Mouse (Mus musculus) CH12.LX (cell line): ENCODE data around the gene Vtcn1. TPM values are rescaled to one million over a fixed set of nuclear protein-coding genes. Genes with fewer than 3 reads are reported as not detected.

Source experiments
- DNase-seq: peaks from one replicate; pipeline ENCODE4 v3.0.0-alpha.2; 2013; ENCODE audit errors: extremely low read depth
- H3K27ac ChIP-seq: 2 replicates; pipeline ENCODE4 v1.5.1; 2012; ENCODE audit warnings: low read depth, mild to moderate bottlenecking, control low read depth, moderate library complexity; ENCODE audit not compliant: insufficient read depth
- H3K27me3 ChIP-seq: replicated peaks from 2 replicates; pipeline ENCODE3; 2012; ENCODE audit warnings: inconsistent platforms
- H3K36me3 ChIP-seq, 2 experiments: replicated peaks in 1 of 2; 2 replicates each; pipeline versions ENCODE3 to v1.6.1; 2012; ENCODE audit warnings: inconsistent platforms in 1 of 2, low read length in 1 of 2, mild to moderate bottlenecking in 1 of 2, mixed read lengths in 1 of 2, moderate library complexity in 1 of 2; ENCODE audit not compliant: control insufficient read depth in 1 of 2, insufficient read depth in 1 of 2
- H3K4me1 ChIP-seq, 2 experiments: 2 replicates each; pipeline ENCODE4 v1.6.1; 2012; ENCODE audit warnings: inconsistent platforms in 1 of 2, moderate library complexity in 1 of 2; ENCODE audit not compliant: insufficient read depth in 2 of 2, control insufficient read depth in 1 of 2
- H3K4me2 ChIP-seq: 2 replicates; pipeline ENCODE4 v1.6.1; 2012; ENCODE audit warnings: low read depth, mild to moderate bottlenecking, control low read depth; ENCODE audit not compliant: poor library complexity, insufficient read depth, severe bottlenecking
- H3K4me3 ChIP-seq, 3 experiments: fragments of 150-350 bp in 1 of 3; sonication (generic) in 1 of 3; replicated peaks in 1 of 3; 2 replicates each; pipeline versions ENCODE3 to v1.5.1; 2011 to 2012; ENCODE audit warnings: low read depth in 2 of 3, low read length in 2 of 3, mild to moderate bottlenecking in 2 of 3, moderate library complexity in 2 of 3, control low read depth in 1 of 3, improper control_type of control experiment in 1 of 3, inconsistent platforms in 1 of 3, mixed read lengths in 1 of 3; ENCODE audit not compliant: poor library complexity in 1 of 3
- H3K79me2 ChIP-seq: replicated peaks from 2 replicates; pipeline ENCODE4 v1.6.1; 2012; ENCODE audit warnings: mild to moderate bottlenecking, moderate library complexity; ENCODE audit not compliant: control insufficient read depth, poor library complexity, insufficient read depth, severe bottlenecking; ENCODE audit errors: extremely low read depth
- H3K9ac ChIP-seq: 2 replicates; pipeline ENCODE4 v1.6.1; 2012; ENCODE audit warnings: low read depth, mild to moderate bottlenecking, control low read depth, moderate library complexity; ENCODE audit not compliant: insufficient read depth
- H3K9me3 ChIP-seq: replicated peaks from 2 replicates; pipeline ENCODE3; 2012; ENCODE audit warnings: low read length, inconsistent platforms, mixed read lengths
- CHD1 ChIP-seq: IDR thresholded peaks from 2 replicates; pipeline ENCODE4 v1.6.1; 2012; ENCODE audit warnings: low read depth, low read length, improper control_type of control experiment, inconsistent platforms
- E2F4 ChIP-seq: IDR thresholded peaks from 2 replicates; pipeline ENCODE4 v1.6.1; 2011; ENCODE audit warnings: low read depth, low read length, improper control_type of control experiment; ENCODE audit not compliant: insufficient replicate concordance
- EP300 ChIP-seq: IDR thresholded peaks from 2 replicates; pipeline ENCODE4 v1.6.1; 2011; ENCODE audit warnings: low read length, improper control_type of control experiment
- GABPA ChIP-seq: IDR thresholded peaks from 2 replicates; pipeline ENCODE4 v1.6.1; 2012; ENCODE audit warnings: low read depth, low read length, improper control_type of control experiment, inconsistent platforms; ENCODE audit not compliant: insufficient replicate concordance
- HCFC1 ChIP-seq: IDR thresholded peaks from 2 replicates; pipeline ENCODE4 v1.6.1; 2012; ENCODE audit warnings: low read depth, mild to moderate bottlenecking, inconsistent platforms, low read length, improper control_type of control experiment
- IRF4 ChIP-seq: IDR thresholded peaks from 2 replicates; pipeline ENCODE4 v1.6.1; 2014; ENCODE audit warnings: low read depth, mild to moderate bottlenecking, inconsistent platforms, low read length, improper control_type of control experiment
- JUN ChIP-seq: IDR thresholded peaks from 2 replicates; pipeline ENCODE4 v1.6.1; 2011; ENCODE audit warnings: low read depth, mild to moderate bottlenecking, low read length, improper control_type of control experiment, moderate library complexity; ENCODE audit not compliant: insufficient read depth
- MAFK ChIP-seq: IDR thresholded peaks from 2 replicates; pipeline ENCODE4 v1.6.1; 2011; ENCODE audit warnings: low read length, improper control_type of control experiment; ENCODE audit not compliant: insufficient replicate concordance
- MAZ ChIP-seq: IDR thresholded peaks from 2 replicates; pipeline ENCODE4 v1.6.1; 2012; ENCODE audit warnings: low read depth, mild to moderate bottlenecking, inconsistent platforms, low read length, improper control_type of control experiment, moderate library complexity
- MEF2A ChIP-seq: IDR thresholded peaks from 2 replicates; pipeline ENCODE4 v1.6.1; 2014; ENCODE audit warnings: low read depth, mild to moderate bottlenecking, inconsistent platforms, low read length, improper control_type of control experiment, borderline replicate concordance
- MYC ChIP-seq: IDR thresholded peaks from 2 replicates; pipeline ENCODE4 v1.6.1; 2011; ENCODE audit warnings: low read depth, mild to moderate bottlenecking, improper control_type of control experiment, low read length
- NRF1 ChIP-seq: IDR thresholded peaks from 2 replicates; pipeline ENCODE4 v1.6.1; 2014; ENCODE audit warnings: low read depth, mild to moderate bottlenecking, inconsistent platforms, low read length, improper control_type of control experiment, moderate library complexity
- POLR2A ChIP-seq: IDR thresholded peaks from 2 replicates; pipeline ENCODE4 v1.6.1; 2011; ENCODE audit warnings: low read depth, mild to moderate bottlenecking, improper control_type of control experiment, low read length
- POLR2AphosphoS2 ChIP-seq: IDR thresholded peaks from 2 replicates; pipeline ENCODE4 v1.6.1; 2011; ENCODE audit warnings: low read depth, low read length, improper control_type of control experiment
- SIN3A ChIP-seq: IDR thresholded peaks from 2 replicates; pipeline ENCODE4 v1.6.1; 2012; ENCODE audit warnings: low read length, improper control_type of control experiment, inconsistent platforms
- SMC3 ChIP-seq: IDR thresholded peaks from 2 replicates; pipeline ENCODE4 v1.6.1; 2011; ENCODE audit warnings: low read depth, low read length, improper control_type of control experiment
- TBP ChIP-seq: conservative IDR thresholded peaks from 2 replicates; pipeline ENCODE4 v1.6.1; 2011; ENCODE audit warnings: low read depth, low read length, improper control_type of control experiment
- TCF12 ChIP-seq: IDR thresholded peaks from 2 replicates; pipeline ENCODE4 v1.6.1; 2014; ENCODE audit warnings: low read depth, mild to moderate bottlenecking, inconsistent platforms, low read length, improper control_type of control experiment
- USF1 ChIP-seq: IDR thresholded peaks from 2 replicates; pipeline ENCODE4 v1.6.1; 2014; ENCODE audit warnings: low read depth, mild to moderate bottlenecking, inconsistent platforms, low read length, improper control_type of control experiment
- USF2 ChIP-seq: conservative IDR thresholded peaks from 2 replicates; pipeline ENCODE4 v1.6.1; 2011; ENCODE audit warnings: low read depth, low read length, improper control_type of control experiment
- ZKSCAN1 ChIP-seq: IDR thresholded peaks from 2 replicates; pipeline ENCODE4 v1.6.1; 2012; ENCODE audit warnings: low read depth, inconsistent platforms, low read length, improper control_type of control experiment, borderline replicate concordance
- ZMIZ1 ChIP-seq: IDR thresholded peaks from 2 replicates; pipeline ENCODE4 v1.6.1; 2012; ENCODE audit warnings: low read depth, mild to moderate bottlenecking, inconsistent platforms, low read length, improper control_type of control experiment
- ZNF384 ChIP-seq: IDR thresholded peaks from 2 replicates; pipeline ENCODE4 v1.6.1; 2012; ENCODE audit warnings: low read depth, low read length, improper control_type of control experiment, inconsistent platforms
- dilution Hi-C: fragments of 300-500 bp; cut with MboI; formaldehyde crosslinking; loops from 2 replicates; pipeline ENCODE4 v1.14.3; 2020; ENCODE audit warnings: low sequenced_read_pairs; ENCODE audit not compliant: extremely low pct_unique_long_range_greater_than_20kb, extremely low pct_ligation_motif_present
- in situ Hi-C: fragments of 300-500 bp; cut with MboI; formaldehyde crosslinking; loops from 3 replicates; pipeline ENCODE4 v1.14.3; 2019; ENCODE audit warnings: low sequenced_read_pairs, low pct_ligation_motif_present, low pct_unique_long_range_greater_than_20kb, mixed read lengths
- polyA plus RNA-seq: library from polyadenylated mRNA; unstranded; fragments of >175 nt; gene quantifications from 2 replicates; pipeline ENCODE4 v1.2.1, GENCODE M21; 2012; ENCODE audit warnings: low read depth; ENCODE audit not compliant: insufficient read length
- total RNA-seq, 2 experiments: library from RNA; depleted of rRNA; stranded (reverse); fragments of 300-350 nt in 1 of 2; fragments of >200 nt in 1 of 2; gene quantifications; 2 replicates each; pipeline ENCODE4 v1.2.3; 2012 to 2014

Gene Vtcn1
- total and polyA plus RNA-seq, 3 experiments = 0.04 to 0.14 TPM; not detected in 1

GRCm38 (mm10) chr3:100850468-100850867 lies 25.2 kb downstream of the Vtcn1 start:
- H3K27ac ChIP-seq = no peak overlapping the region
- in situ Hi-C loops = no loop called here
- no peaks in the 10 kb centered on the region for H3K36me3 ChIP-seq
- no peaks in the 10 kb centered on the region for H3K79me2 ChIP-seq
- H3K9me3 ChIP-seq = no peaks in the 10 kb centered on the region
- peaks cover 17 to 50% of the 10 kb centered on the region in 2 experiments; a peak in 3 of 4 replicates for H3K4me1 ChIP-seq
- H3K4me3 ChIP-seq = no peak overlapping the region
- dilution Hi-C loops = no loop called here
- no peak overlapping the region for H3K9ac ChIP-seq
- no peak overlapping the region for H3K4me2 ChIP-seq
- TF ChIP-seq ZKSCAN1 (no peak), POLR2A (no peak), TBP (no peak), SMC3 (no peak), ZNF384 (no peak), MYC (no peak), ZMIZ1 (no peak), USF2 (no peak), EP300 (no peak), SIN3A (no peak), USF1 (no peak), CHD1 (no peak), MAZ (no peak), MAFK (no peak), NRF1 (no peak)
- H3K27me3 ChIP-seq = no peaks in the 10 kb centered on the region
- no peak for DNase-seq

GRCm38 (mm10) chr3:100856050-100856815 lies 31.0 kb downstream of the Vtcn1 start:
- no peak overlapping the region for H3K4me3 ChIP-seq
- H3K27ac ChIP-seq = no peak overlapping the region
- TF ChIP-seq SIN3A (no peak), HCFC1 (no peak), MYC (no peak), TCF12 (no peak), JUN (no peak), MEF2A (no peak), EP300 (no peak), MAFK (no peak), TBP (no peak), POLR2AphosphoS2 (no peak), ZMIZ1 (no peak), IRF4 (no peak), GABPA (no peak), E2F4 (no peak), MAZ (no peak)
- no peak overlapping the region for H3K9ac ChIP-seq
- in situ Hi-C loops = no loop called here
- no peak for DNase-seq
- no peaks in the 10 kb centered on the region for H3K36me3 ChIP-seq
- H3K4me2 ChIP-seq = no peak overlapping the region
- H3K27me3 ChIP-seq = no peaks in the 10 kb centered on the region
- H3K4me1 ChIP-seq = peaks cover 0 to 2% of the 10 kb centered on the region in 2 experiments; a peak in 2 of 4 replicates
- dilution Hi-C loops = no loop called here
- H3K79me2 ChIP-seq = no peaks in the 10 kb centered on the region
- H3K9me3 ChIP-seq = no peaks in the 10 kb centered on the region
